Mouse (Mus musculus): ENCODE results near the gene Tbxas1. TPM values are rescaled to one million over a fixed set of nuclear protein-coding genes. Genes with fewer than 3 reads are reported as not detected.

Tbxas1 gene
- polyA plus RNA-seq, 2 experiments, result 4.5 to 6.3 TPM

DNA sequence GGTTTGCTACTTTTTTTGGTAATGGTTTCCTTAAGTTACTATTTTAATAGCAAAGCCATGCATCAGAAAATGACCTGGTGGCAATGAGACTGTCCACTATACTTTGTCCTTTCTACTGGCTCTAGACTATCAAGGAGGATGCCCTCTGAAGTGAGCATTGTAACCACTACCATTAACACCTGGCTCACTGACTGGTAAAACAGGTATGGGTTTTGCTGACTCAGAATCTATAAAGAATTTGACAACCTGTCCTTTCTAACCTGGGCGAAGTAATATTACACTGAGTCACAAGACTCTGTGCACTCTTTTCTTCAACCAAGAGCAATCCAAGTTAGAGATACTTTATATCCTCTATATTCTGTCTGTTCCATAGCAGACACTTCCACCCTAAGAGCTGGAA is 6.2 kb upstream of the Tbxas1 start:
- ATAC-seq (ENCODE audit: insufficient read depth) (no peak), DNase-seq (ENCODE audit: low read depth in 3 of 3, low spot score in 3 of 3) (no peak)
- H3K27ac ChIP-seq, result no peak overlapping the region

DNA sequence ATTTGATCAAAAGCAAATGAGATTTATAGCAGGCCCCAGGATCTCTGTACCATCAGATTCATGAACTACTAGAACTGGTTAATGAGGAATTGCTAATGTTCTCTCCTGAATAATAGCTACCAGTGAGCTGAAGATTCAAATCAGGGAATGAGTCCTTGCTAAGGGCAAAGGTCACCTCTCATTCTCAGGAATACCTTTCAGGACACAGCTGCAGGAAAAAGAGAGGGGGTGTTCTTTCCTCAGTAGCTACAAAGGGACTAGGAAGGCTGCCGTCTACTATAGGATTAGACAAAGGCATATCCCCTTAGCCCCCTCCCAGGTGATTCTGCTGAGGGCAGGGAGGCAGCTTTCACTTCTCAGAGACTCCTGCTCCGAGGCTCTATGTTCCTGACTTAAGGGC is 5.1 kb upstream of the Tbxas1 start:
- no peak for TF ChIP-seq CTCF (IDR thresholded peaks at IDR 0.05; ENCODE audit: low read depth)
- TF ChIP-seq EP300 (IDR thresholded peaks at IDR 0.05; ENCODE audit: low read depth), result no peak
- H3K36me3 ChIP-seq (replicated peaks; ENCODE audit: control insufficient read depth, insufficient read depth, low read depth), result peaks cover 42% of the 10 kb centered on the region
- H3K27me3 ChIP-seq (ENCODE audit: control insufficient read depth, insufficient read depth, low read length), result no peaks in the 10 kb centered on the region
- H3K4me2 ChIP-seq (ENCODE audit: low read depth), result no peak overlapping the region
- peaks cover 51 to 55% of the 10 kb centered on the region in 2 experiments for H3K4me1 ChIP-seq (replicated peaks; ENCODE audit: control insufficient read depth in 2 of 2, insufficient read depth in 2 of 2, low read length in 1 of 2)
- H3K9ac ChIP-seq (replicated peaks), result no peak overlapping the region
- H3K4me3 ChIP-seq (ENCODE audit: insufficient read depth in 1 of 2, low read depth in 2 of 2, low read length in 2 of 2), result no peak overlapping the region
- ATAC-seq (ENCODE audit: insufficient read depth) (no peak), DNase-seq (ENCODE audit: low read depth in 3 of 3, low spot score in 3 of 3) (no peak)
- no peaks in the 10 kb centered on the region for H3K9me3 ChIP-seq (ENCODE audit: control insufficient read depth, low read length)
- H3K27ac ChIP-seq, result no peak overlapping the region
- WGBS (ENCODE audit: insufficient replicate concordance), result 79% methylated on average over 2 of the region's 2 CpGs

More for the DNA sequence above, 6.2 kb upstream of the Tbxas1 start:
- Histone ChIP-seq H3K27me3 (ENCODE audit: control insufficient read depth, insufficient read depth, low read length) (no peaks in the 10 kb centered on the region), H3K9ac (replicated peaks) (no peak overlapping the region), H3K4me3 (ENCODE audit: insufficient read depth in 1 of 2, low read depth in 2 of 2, low read length in 2 of 2) (no peak overlapping the region), H3K9me3 (ENCODE audit: control insufficient read depth, low read length) (no peaks in the 10 kb centered on the region), H3K36me3 (replicated peaks; ENCODE audit: control insufficient read depth, insufficient read depth, low read depth) (peaks cover 44% of the 10 kb centered on the region), H3K4me1 (replicated peaks; ENCODE audit: control insufficient read depth in 2 of 2, insufficient read depth in 2 of 2, low read length in 1 of 2) (peaks cover 62 to 65% of the 10 kb centered on the region in 2 experiments), H3K4me2 (ENCODE audit: low read depth) (no peak overlapping the region)
- WGBS (ENCODE audit: insufficient replicate concordance), result 76% methylated on average over 1 of the region's 1 CpGs
- TF ChIP-seq EP300 (IDR thresholded peaks at IDR 0.05; ENCODE audit: low read depth), result no peak
- no peak for TF ChIP-seq CTCF (IDR thresholded peaks at IDR 0.05; ENCODE audit: low read depth)

DNA sequence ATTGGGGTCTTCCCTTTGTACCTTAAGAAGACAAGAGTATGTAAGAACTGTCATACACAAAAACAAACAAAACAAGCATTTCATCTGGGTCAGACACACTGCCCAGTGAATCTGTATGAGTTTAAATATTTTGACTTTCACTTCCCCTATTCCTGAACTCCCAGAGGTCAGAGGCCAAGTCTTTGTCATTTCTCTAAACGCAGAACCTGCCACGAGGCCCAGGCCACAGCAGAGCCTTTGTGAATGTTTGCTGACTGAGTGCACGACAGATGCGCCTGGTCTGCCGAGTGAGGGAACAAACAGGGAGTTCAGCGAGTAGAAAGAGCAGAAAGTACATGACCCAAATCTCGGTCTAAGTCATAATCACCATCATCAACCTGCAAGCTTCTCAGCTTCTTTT is 4.2 kb upstream of the Tbxas1 start:
- Histone ChIP-seq H3K4me1 (replicated peaks; ENCODE audit: control insufficient read depth in 2 of 2, insufficient read depth in 2 of 2, low read length in 1 of 2) (peaks cover 41 to 46% of the 10 kb centered on the region in 2 experiments), H3K9ac (replicated peaks) (no peak overlapping the region), H3K4me2 (ENCODE audit: low read depth) (peak overlapping the region; percentile 0), H3K27ac (no peak overlapping the region), H3K4me3 (ENCODE audit: insufficient read depth in 1 of 2, low read depth in 2 of 2, low read length in 2 of 2) (no peak overlapping the region), H3K9me3 (ENCODE audit: control insufficient read depth, low read length) (no peaks in the 10 kb centered on the region), H3K36me3 (replicated peaks; ENCODE audit: control insufficient read depth, insufficient read depth, low read depth) (peaks cover 39% of the 10 kb centered on the region), H3K27me3 (ENCODE audit: control insufficient read depth, insufficient read depth, low read length) (no peaks in the 10 kb centered on the region)
- no peak for DNase-seq (ENCODE audit: low read depth in 3 of 3, low spot score in 3 of 3)
- no peak for ATAC-seq (ENCODE audit: insufficient read depth)
- TF ChIP-seq CTCF (IDR thresholded peaks at IDR 0.05; ENCODE audit: low read depth), result no peak
- no peak for TF ChIP-seq EP300 (IDR thresholded peaks at IDR 0.05; ENCODE audit: low read depth)
- 45% methylated on average over 7 of the region's 7 CpGs for WGBS (ENCODE audit: insufficient replicate concordance)

DNA sequence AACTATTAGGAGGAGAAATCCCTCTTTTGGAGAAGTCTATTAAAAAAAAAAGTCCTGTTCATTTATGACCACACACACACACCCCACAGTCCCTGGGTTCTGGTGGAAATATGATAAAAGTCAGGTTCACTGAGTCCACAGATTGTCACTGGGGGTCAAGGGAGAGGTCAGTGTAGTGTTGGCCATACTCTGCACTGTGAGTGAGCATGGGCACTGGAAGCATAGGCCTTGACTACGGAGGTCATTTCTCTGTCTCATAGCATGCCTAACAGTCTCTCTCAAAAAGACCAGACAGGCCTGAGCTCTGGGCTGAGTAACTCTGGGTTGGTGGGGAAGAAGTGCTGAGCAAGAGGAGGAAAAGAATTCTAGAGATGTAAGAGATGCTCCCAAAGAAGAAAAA is 1.9 kb upstream of the Tbxas1 start:
- no peak for ATAC-seq (ENCODE audit: insufficient read depth)
- Histone ChIP-seq H3K27ac (peak overlapping the region; percentile 94), H3K9me3 (ENCODE audit: control insufficient read depth, low read length) (no peaks in the 10 kb centered on the region), H3K4me3 (ENCODE audit: insufficient read depth in 1 of 2, low read depth in 2 of 2, low read length in 2 of 2) (peak overlapping the region; percentile 86 to 94), H3K4me2 (ENCODE audit: low read depth) (peak overlapping the region; percentile 90), H3K9ac (replicated peaks) (peak overlapping the region; percentile 100), H3K36me3 (replicated peaks; ENCODE audit: control insufficient read depth, insufficient read depth, low read depth) (peaks cover 35% of the 10 kb centered on the region), H3K4me1 (replicated peaks; ENCODE audit: control insufficient read depth in 2 of 2, insufficient read depth in 2 of 2, low read length in 1 of 2) (peaks cover 28 to 39% of the 10 kb centered on the region in 2 experiments), H3K27me3 (ENCODE audit: control insufficient read depth, insufficient read depth, low read length) (no peaks in the 10 kb centered on the region; the same call in 1 of the 2 replicates)
- DNase-seq (ENCODE audit: low read depth in 3 of 3, low spot score in 3 of 3), result no peak
- TF ChIP-seq CTCF (IDR thresholded peaks at IDR 0.05; ENCODE audit: low read depth), result no peak
- no peak for TF ChIP-seq EP300 (IDR thresholded peaks at IDR 0.05; ENCODE audit: low read depth)
- 85% methylated on average over 1 of the region's 1 CpGs for WGBS (ENCODE audit: insufficient replicate concordance)

DNA sequence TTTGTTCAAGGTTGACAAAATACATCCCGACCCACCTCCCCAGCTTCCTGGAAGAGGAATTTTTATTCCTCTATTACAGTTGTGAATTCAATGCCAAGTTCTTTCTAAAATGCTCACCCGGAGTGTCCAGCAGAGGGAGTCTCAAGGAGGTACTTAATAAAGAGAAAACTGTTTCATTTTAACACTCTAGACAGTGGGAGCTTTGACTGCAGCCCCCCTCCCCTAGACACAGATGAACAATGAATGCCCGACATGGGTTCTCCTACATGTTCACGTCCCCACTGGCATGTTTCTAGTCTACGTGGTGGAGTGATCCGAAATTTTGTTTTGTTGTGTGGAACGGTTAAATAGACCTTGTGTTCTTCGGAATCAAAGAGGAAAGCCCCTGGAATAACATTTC is 1.2 kb upstream of the Tbxas1 start:
- peaks cover 33 to 39% of the 10 kb centered on the region in 2 experiments for H3K4me1 ChIP-seq (replicated peaks; ENCODE audit: control insufficient read depth in 2 of 2, insufficient read depth in 2 of 2, low read length in 1 of 2)
- H3K9me3 ChIP-seq (ENCODE audit: control insufficient read depth, low read length), result no peaks in the 10 kb centered on the region
- no peaks in the 10 kb centered on the region; the same call in 1 of the 2 replicates for H3K27me3 ChIP-seq (ENCODE audit: control insufficient read depth, insufficient read depth, low read length)
- ATAC-seq (ENCODE audit: insufficient read depth) (peak; percentile 8; the same call in 1 of the 2 replicates), DNase-seq (ENCODE audit: low read depth in 3 of 3, low spot score in 3 of 3) (peak; percentile 54 to 74 (median 67))
- 10% methylated on average over 8 of the region's 8 CpGs for WGBS (ENCODE audit: insufficient replicate concordance)
- peaks cover 33% of the 10 kb centered on the region for H3K36me3 ChIP-seq (replicated peaks; ENCODE audit: control insufficient read depth, insufficient read depth, low read depth)
- H3K9ac ChIP-seq (replicated peaks), result peak overlapping the region; percentile 100
- peak overlapping the region; percentile 90 for H3K4me2 ChIP-seq (ENCODE audit: low read depth)
- TF ChIP-seq CTCF (IDR thresholded peaks at IDR 0.05; ENCODE audit: low read depth) (peak; percentile 68), EP300 (IDR thresholded peaks at IDR 0.05; ENCODE audit: low read depth) (peak; percentile 48)
- H3K27ac ChIP-seq, result peak overlapping the region; percentile 94
- peak overlapping the region; percentile 86 to 94 for H3K4me3 ChIP-seq (ENCODE audit: insufficient read depth in 1 of 2, low read depth in 2 of 2, low read length in 2 of 2)

All from liver, embryonic 14.5 days (tissue).